Mouse (Mus musculus) heart, adult 2 months (tissue): ENCODE data around the gene Ccdc92b.

Source experiments
- CTCF ChIP-seq: fragments of 200-600 bp; IDR thresholded peaks from 2 replicates; pipeline ENCODE4 v1.8.1; 2022; ENCODE audit warnings: antibody characterized with exemption, mild to moderate bottlenecking, moderate library complexity
- EP300 ChIP-seq: fragments of 200-500 bp; IDR thresholded peaks from 2 replicates; pipeline ENCODE4 v1.6.1; 2011; ENCODE audit warnings: low read depth, low read length, control low read depth; ENCODE audit not compliant: insufficient read depth
- POLR2A ChIP-seq: fragments of 200-500 bp; IDR thresholded peaks from 2 replicates; pipeline ENCODE4 v1.6.1; 2011; ENCODE audit warnings: mild to moderate bottlenecking, low read depth, low read length, control low read depth; ENCODE audit not compliant: insufficient read depth

- TF ChIP-seq POLR2A (no peak), CTCF (no peak), EP300 (no peak)
These were observed 51.6 kb downstream of the Ccdc92b start for GRCm38 (mm10) chr11:74671013-74671412.
